Mouse (Mus musculus) megakaryocyte-erythroid progenitor cell, adult 5-6 weeks (primary cell): ENCODE results near the gene Piga. TPM values are rescaled to one million over a fixed set of nuclear protein-coding genes. Genes with fewer than 3 reads are reported as not detected.

ENCODE experiments used
- ATAC-seq: replicated peaks from 2 replicates; pipeline ENCODE4 v1.8.0; 2016; ENCODE audit warnings: mild to moderate bottlenecking, inconsistent platforms; ENCODE audit not compliant: severe bottlenecking, poor library complexity, low FRiP score, low TSS enrichment
- total RNA-seq, 2 experiments: library from RNA; stranded (forward) in 1 of 2; stranded (reverse) in 1 of 2; fragments of 200-1000, 215-1000 nt in 1 of 2; fragments of >200 nt in 1 of 2; fragmentation: Nextera tagmentation in 1 of 2; gene quantifications; 2 replicates each; pipeline ENCODE4 v1.2.3; 2014 to 2017

Piga gene
- total RNA-seq (2014; fragmentation: Nextera tagmentation), result 39.2 and 43.8 TPM in 2 replicates
- total RNA-seq (2017), result 31.1 and 56.9 TPM in 2 replicates

- peak; percentile 98 for ATAC-seq
Measured at GRCm38 (mm10) chrX:164419471-164419939, at the start of gene Piga. Piga (plus strand) TSS chrX:164419787.

GRCm38 (mm10) chrX:164370576-164370975 lies 49.0 kb upstream of the Piga start:
- no peak for ATAC-seq

- no peak for ATAC-seq
Measured at GRCm38 (mm10) chrX:164373081-164373480, 46.5 kb upstream of the Piga start, which contains the start of gene Vegfd. Vegfd (plus strand) TSS chrX:164373378.

GRCm38 (mm10) chrX:164374586-164374985 lies 45.0 kb upstream of the Piga start:
- ATAC-seq, result no peak

- ATAC-seq, result no peak
Measured at GRCm38 (mm10) chrX:164379721-164380120, 39.9 kb upstream of the Piga start.

- peak; percentile 100 for ATAC-seq
Measured at GRCm38 (mm10) chrX:164381618-164382408, 37.8 kb upstream of the Piga start.

- no peak for ATAC-seq
Measured at GRCm38 (mm10) chrX:164394091-164394490, 25.5 kb upstream of the Piga start.

- ATAC-seq, result peak; percentile 75
Measured at GRCm38 (mm10) chrX:164398456-164398855, 21.1 kb upstream of the Piga start.

GRCm38 (mm10) chrX:164405080-164405649 lies 14.4 kb upstream of the Piga start:
- no peak for ATAC-seq

GRCm38 (mm10) chrX:164406133-164407022 lies 13.2 kb upstream of the Piga start:
- ATAC-seq, result no peak

- ATAC-seq, result no peak
Measured at GRCm38 (mm10) chrX:164408301-164408927, 11.2 kb upstream of the Piga start.

- no peak for ATAC-seq
Measured at GRCm38 (mm10) chrX:164410562-164410961, 9.0 kb upstream of the Piga start.

- ATAC-seq, result no peak
Measured at GRCm38 (mm10) chrX:164416803-164417202, 2.8 kb upstream of the Piga start.

- ATAC-seq, result no peak
Measured at GRCm38 (mm10) chrX:164418008-164418407, 1.6 kb upstream of the Piga start.

- ATAC-seq, result no peak
Measured at GRCm38 (mm10) chrX:164419955-164420354, 368 bp downstream of the Piga start.

- no peak for ATAC-seq
Measured at GRCm38 (mm10) chrX:164420518-164420917, 931 bp downstream of the Piga start.

- ATAC-seq, result peak; percentile 95
Measured at GRCm38 (mm10) chrX:164424821-164425220, 5.2 kb downstream of the Piga start.

GRCm38 (mm10) chrX:164427295-164427694 lies 7.7 kb downstream of the Piga start:
- ATAC-seq, result no peak

- ATAC-seq, result no peak
Measured at GRCm38 (mm10) chrX:164428224-164428623, 8.6 kb downstream of the Piga start.
